In genomic region chr8:85076993-85077392, GRCm38 (mm10) we compare ENCODE assay signal across 9 mouse cellular contexts. TPM values are rescaled to one million over a fixed set of nuclear protein-coding genes. Genes with fewer than 3 reads are reported as not detected.
DNase-seq lines count a peak whose midpoint lies in the region; ATAC-seq and TF ChIP-seq lines count a peak whose summit lies in the region.
"Had no signal": no experiment of that assay in that cellular context is flagged by ENCODE, and none has a peak within 500 bp of the region (broad histone marks: within the 10 kb centered on the region; RNA-seq: fewer than 3 reads in every experiment).

No protein-coding gene starts in this region.

- no peak overlapping the region for H3K4me3 ChIP-seq in C2C12 (ENCODE audit: insufficient read depth, poor library complexity, severe bottlenecking)
- H3K4me3 ChIP-seq in liver, embryonic 14.5 days (ENCODE audit: insufficient read depth in 1 of 2, low read depth in 2 of 2, low read length in 2 of 2) = no peak overlapping the region
- no peak overlapping the region for H3K4me3 ChIP-seq in olfactory bulb, adult 2 months (ENCODE audit: insufficient read depth, low read depth, low read length)
- H3K4me3 ChIP-seq in thymus, adult 2 months (ENCODE audit: control insufficient read depth, insufficient read depth, low read length) = no peak overlapping the region
- H3K4me3 ChIP-seq: heart, embryonic 13.5 days had no signal

- WGBS in liver, embryonic 14.5 days (ENCODE audit: insufficient replicate concordance) = 2% methylated on average over 2 of the region's 2 CpGs
- 0% methylated on average over 2 of the region's 2 CpGs for WGBS in olfactory bulb, adult 2 months
- 2% methylated on average over 2 of the region's 2 CpGs for WGBS in thymus, adult 2 months

- H3K27me3 ChIP-seq in C2C12 (ENCODE audit: control insufficient read depth, insufficient read depth, insufficient read length) (no peaks in the 10 kb centered on the region), Patski (no peaks in the 10 kb centered on the region)
- H3K27me3 ChIP-seq in liver, embryonic 14.5 days (ENCODE audit: control insufficient read depth, insufficient read depth, low read length) = no peaks in the 10 kb centered on the region
- H3K27me3 ChIP-seq in thymus, adult 2 months (ENCODE audit: control insufficient read depth, insufficient read depth, low read length) = no peaks in the 10 kb centered on the region
- H3K27me3 ChIP-seq: heart, embryonic 13.5 days had no signal

- POLR2A ChIA-PET in Patski (lab: Charles Lee) = no interaction called here

- H3K27ac ChIP-seq in liver, embryonic 14.5 days = peak overlapping the region; percentile 45
- no peak overlapping the region for H3K27ac ChIP-seq in olfactory bulb, adult 2 months (ENCODE audit: insufficient read depth, low read depth, low read length)
- no peak overlapping the region for H3K27ac ChIP-seq in thymus, adult 2 months (ENCODE audit: control insufficient read depth, insufficient read depth, low read length)
- H3K27ac ChIP-seq: heart, embryonic 13.5 days had no signal

- H3K9ac ChIP-seq in liver, embryonic 14.5 days (replicated peaks) = no peak overlapping the region
- H3K9ac ChIP-seq: heart, embryonic 13.5 days had no signal

- peaks cover 60% of the 10 kb centered on the region for H3K36me3 ChIP-seq in C2C12 (ENCODE audit: control insufficient read depth, insufficient read depth)
- H3K36me3 ChIP-seq in liver, embryonic 14.5 days (replicated peaks; ENCODE audit: control insufficient read depth, insufficient read depth, low read depth) = peaks cover 29% of the 10 kb centered on the region
- H3K36me3 ChIP-seq in thymus, adult 2 months (ENCODE audit: control insufficient read depth, insufficient read depth, low read length) = peaks cover 13% of the 10 kb centered on the region; the same call in 1 of the 2 replicates

- H3ac ChIP-seq in C2C12 (ENCODE audit: control insufficient read depth, insufficient read length, low read depth) = no peak overlapping the region

- peaks cover 55% of the 10 kb centered on the region for H3K79me2 ChIP-seq in C2C12 (ENCODE audit: control insufficient read depth, insufficient read depth)

- H3K9me3 ChIP-seq in liver, embryonic 14.5 days (ENCODE audit: control insufficient read depth, low read length) = no peaks in the 10 kb centered on the region
- H3K9me3 ChIP-seq: heart, embryonic 13.5 days had no signal

- TF ChIP-seq POLR2A in olfactory bulb, adult 2 months (IDR thresholded peaks at IDR 0.05; ENCODE audit: insufficient read depth, low read depth, low read length) = no peak
- no peak for TF ChIP-seq POLR2A in thymus, adult 2 months (IDR thresholded peaks at IDR 0.05; ENCODE audit: control insufficient read depth, extremely low read depth, insufficient read depth, low read length, poor library complexity)

- no peak for DNase-seq in Patski (ENCODE audit: low read depth, low spot score)
- peak; percentile 77 to 86 for DNase-seq in cerebellum, postnatal 25 days
- DNase-seq in gastrocnemius, postnatal 10 days = peak; percentile 74
- DNase-seq in kidney, postnatal 10 days = peak; percentile 88
- DNase-seq in liver, embryonic 14.5 days (ENCODE audit: low read depth in 3 of 3, low spot score in 3 of 3) = peak; percentile 67 to 78 (median 67)
- DNase-seq in thymus, adult 2 months = peak; percentile 74

- TF ChIP-seq CTCF in C2C12 (IDR thresholded peaks at IDR 0.05; ENCODE audit: control insufficient read depth, insufficient read depth, insufficient read length) (peak; percentile 77), Patski (IDR thresholded peaks at IDR 0.05) (no peak)
- TF ChIP-seq CTCF in liver, embryonic 14.5 days (IDR thresholded peaks at IDR 0.05; ENCODE audit: low read depth) = peak; percentile 100
- peak; percentile 57 for TF ChIP-seq CTCF in olfactory bulb, adult 2 months (IDR thresholded peaks at IDR 0.05; ENCODE audit: insufficient read depth, low read depth, low read length)
- peak; percentile 82; the same call in 1 of the 2 replicates for TF ChIP-seq CTCF in thymus, adult 2 months (IDR thresholded peaks at IDR 0.05; ENCODE audit: borderline replicate concordance, control insufficient read depth, extremely low read depth, insufficient read depth, low read length, poor library complexity)

- CTCF ChIA-PET in Patski (lab: Charles Lee) = interaction anchor here (0.6 to 2.7 kb wide), 12 partner anchors 8 to 94 kb away, joined by 3 to 10 read pairs (median 3); partner anchors contain the start of genes Gm5741 and Tnpo2

- in situ Hi-C loops in Patski (cut with MboI; ENCODE audit: low pct_unique_long_range_greater_than_20kb) = no loop called here

- peak; percentile 33 for ATAC-seq in Patski
- peak; percentile 49 for ATAC-seq in liver, embryonic 14.5 days (ENCODE audit: insufficient read depth)

- peaks cover 24% of the 10 kb centered on the region for H3K79me3 ChIP-seq in C2C12 (ENCODE audit: low read depth)

- TF ChIP-seq EP300 in liver, embryonic 14.5 days (IDR thresholded peaks at IDR 0.05; ENCODE audit: low read depth) = no peak

- no peak overlapping the region for H3K4me2 ChIP-seq in liver, embryonic 14.5 days (ENCODE audit: low read depth)
- H3K4me2 ChIP-seq: heart, embryonic 13.5 days had no signal

- peaks cover 31 to 40% of the 10 kb centered on the region in 2 experiments for H3K4me1 ChIP-seq in liver, embryonic 14.5 days (replicated peaks; ENCODE audit: control insufficient read depth in 2 of 2, insufficient read depth in 2 of 2, low read length in 1 of 2)
- peaks cover 25% of the 10 kb centered on the region for H3K4me1 ChIP-seq in olfactory bulb, adult 2 months (ENCODE audit: control insufficient read depth, insufficient read depth, low read length)
- H3K4me1 ChIP-seq in thymus, adult 2 months (replicated peaks; ENCODE audit: control insufficient read depth, insufficient read depth, low read length) = peaks cover 19% of the 10 kb centered on the region

TF ChIP-seq in C2C12, 6 proteins besides CTCF, POLR2A, EP300 and RAD21:
- TF ChIP-seq USF1 (IDR thresholded peaks at IDR 0.05; ENCODE audit: low read depth) (no peak), MYOG (IDR thresholded peaks at IDR 0.05; ENCODE audit: control insufficient read depth, extremely low read depth, insufficient read length) (no peak), MAX (IDR thresholded peaks at IDR 0.05) (no peak), FOSL1 (IDR thresholded peaks at IDR 0.05; ENCODE audit: insufficient read depth, low read length, poor library complexity, severe bottlenecking) (no peak), CEBPB (IDR thresholded peaks at IDR 0.05; ENCODE audit: low read depth) (no peak), MYOD1 (IDR thresholded peaks at IDR 0.05; ENCODE audit: control insufficient read depth, insufficient read length, low read depth) (no peak)
TF ChIP-seq in C2C12: peak in this region for 0.

RNA-seq across cellular contexts. Expression of gene Wdr83os, which starts 3.5 kb away (rescaled TPM):
- polyA plus RNA-seq in C2C12 (2012; fragmentation: generic; extraction: Trizol) (152 TPM), Patski (2021) (104 TPM)
- 10 to 100 TPM; 41.1 to 48.0 TPM for total RNA-seq in gastrocnemius, postnatal 10 days (2021)
- polyA plus RNA-seq in liver, embryonic 14.5 days (2012; rRNA removed) = 40.6 and 51.8 TPM in 2 replicates
- 61.8 and 71.5 TPM in 2 replicates for polyA plus RNA-seq in liver, embryonic 14.5 days (2014; fragmentation: Nextera tagmentation; extraction: Ambion mirVana)
- polyA plus RNA-seq in olfactory bulb, adult 2 months (2012; ENCODE audit: insufficient read depth, insufficient read length, low replicate concordance, missing spikeins) = not detected in 2 replicates
- 123 and 141 TPM in 2 replicates for polyA plus RNA-seq in thymus, adult 2 months (2012; rRNA removed)

RNA-seq across cellular contexts. Expression of gene Wdr83, which starts 4.1 kb away (rescaled TPM):
- polyA plus RNA-seq in C2C12 (2012; fragmentation: generic; extraction: Trizol) = 25.0 TPM
- 30.4 TPM for polyA plus RNA-seq in Patski (2021)
- 10 to 100 TPM; 18.2 to 21.6 TPM for total RNA-seq in gastrocnemius, postnatal 10 days (2021)
- 21.2 and 26.0 TPM in 2 replicates for polyA plus RNA-seq in liver, embryonic 14.5 days (2012; rRNA removed)
- polyA plus RNA-seq in liver, embryonic 14.5 days (2014; fragmentation: Nextera tagmentation; extraction: Ambion mirVana) = 20.1 and 24.4 TPM in 2 replicates
- polyA plus RNA-seq in olfactory bulb, adult 2 months (2012; ENCODE audit: insufficient read depth, insufficient read length, low replicate concordance, missing spikeins) = not detected in 2 replicates
- polyA plus RNA-seq in thymus, adult 2 months (2012; rRNA removed) = 51.9 and 56.3 TPM in 2 replicates

RNA-seq across cellular contexts. Expression of gene Dhps, which starts 5.4 kb away (rescaled TPM):
- polyA plus RNA-seq in C2C12 (2012; fragmentation: generic; extraction: Trizol) (123 TPM), Patski (2021) (57.6 TPM)
- total RNA-seq in gastrocnemius, postnatal 10 days (2021) = 10 to 100 TPM; 20.6 to 22.1 TPM
- 19.6 and 21.5 TPM in 2 replicates for polyA plus RNA-seq in liver, embryonic 14.5 days (2012; rRNA removed)
- polyA plus RNA-seq in liver, embryonic 14.5 days (2014; fragmentation: Nextera tagmentation; extraction: Ambion mirVana) = 30.9 and 36.4 TPM in 2 replicates
- polyA plus RNA-seq in olfactory bulb, adult 2 months (2012; ENCODE audit: insufficient read depth, insufficient read length, low replicate concordance, missing spikeins) = not detected in 2 replicates
- 105 TPM in 2 replicates for polyA plus RNA-seq in thymus, adult 2 months (2012; rRNA removed)

RNA-seq across cellular contexts. Expression of gene Man2b1, which starts 6.1 kb away (rescaled TPM):
- polyA plus RNA-seq in C2C12 (2012; fragmentation: generic; extraction: Trizol) (9.8 TPM), Patski (2021) (45.5 TPM)
- total RNA-seq in gastrocnemius, postnatal 10 days (2021) = 10 to 100 TPM; 16.6 to 20.9 TPM
- polyA plus RNA-seq in liver, embryonic 14.5 days (2012; rRNA removed) = 15.2 and 19.5 TPM in 2 replicates
- polyA plus RNA-seq in liver, embryonic 14.5 days (2014; fragmentation: Nextera tagmentation; extraction: Ambion mirVana) = 17.2 and 20.6 TPM in 2 replicates
- polyA plus RNA-seq in olfactory bulb, adult 2 months (2012; ENCODE audit: insufficient read depth, insufficient read length, low replicate concordance, missing spikeins) = 98.2 TPM in 1 of 2 replicates, not detected in the other
- 191 and 210 TPM in 2 replicates for polyA plus RNA-seq in thymus, adult 2 months (2012; rRNA removed)

RNA-seq across cellular contexts. Expression of gene Gm5741, which starts 9.2 kb away (rescaled TPM):
- polyA plus RNA-seq in C2C12 (2012; fragmentation: generic; extraction: Trizol) = not detected
- polyA plus RNA-seq in Patski (2021) = 0.21 TPM
- not detected for total RNA-seq in gastrocnemius, postnatal 10 days (2021)
- polyA plus RNA-seq in liver, embryonic 14.5 days (2012; rRNA removed) = 0.29 TPM in 1 of 2 replicates, not detected in the other
- not detected in 2 replicates for polyA plus RNA-seq in liver, embryonic 14.5 days (2014; fragmentation: Nextera tagmentation; extraction: Ambion mirVana)
- not detected in 2 replicates for polyA plus RNA-seq in olfactory bulb, adult 2 months (2012; ENCODE audit: insufficient read depth, insufficient read length, low replicate concordance, missing spikeins)
- polyA plus RNA-seq in thymus, adult 2 months (2012; rRNA removed) = 1.4 TPM in 1 of 2 replicates, not detected in the other

Comparison
In these comparisons a context has a peak if more than half of its experiments do, and no peak if none do; other contexts are left out.
1. RNA of gene Wdr83, which starts 4.1 kb away (polyA plus RNA-seq): 51.9 to 56.3 TPM in thymus, adult 2 months, 30.4 TPM in Patski (single experiment), 20.1 to 26.0 TPM in liver, embryonic 14.5 days and 25.0 TPM in C2C12 (single experiment); not detected in olfactory bulb, adult 2 months; every median in the first group is over 10 times any median in the second.
2. RNA of gene Dhps, which starts 5.4 kb away (polyA plus RNA-seq): 123 TPM in C2C12 (single experiment), 105 TPM in thymus, adult 2 months, 57.6 TPM in Patski (single experiment) and 19.6 to 36.4 TPM in liver, embryonic 14.5 days; not detected in olfactory bulb, adult 2 months; every median in the first group is over 10 times any median in the second.